Mouse (Mus musculus): ENCODE data around the gene Ppfibp1.

GRCm38 (mm10) chr6:146981249-146981835, 93.1 kb downstream of the Ppfibp1 start:
- TF ChIP-seq MAFK (IDR thresholded peaks at IDR 0.05; ENCODE audit: insufficient read depth, low read depth, low read length) (no peak), ZC3H11A (IDR thresholded peaks at IDR 0.05; ENCODE audit: borderline replicate concordance, low read depth, low read length) (no peak), ZNF384 (IDR thresholded peaks at IDR 0.05; ENCODE audit: low read depth, low read length) (no peak), CHD2 (IDR thresholded peaks at IDR 0.05; ENCODE audit: low read depth, low read length) (no peak)

Measured in ES-E14 (cell line).